Mouse (Mus musculus) CH12.LX (cell line): ENCODE data around the gene Arpp19. TPM values are rescaled to one million over a fixed set of nuclear protein-coding genes. Genes with fewer than 3 reads are reported as not detected.

ENCODE experiments used
- DNase-seq: peaks from one replicate; pipeline ENCODE4 v3.0.0-alpha.2; 2013; ENCODE audit errors: extremely low read depth
- H3K27ac ChIP-seq: 2 replicates; pipeline ENCODE4 v1.5.1; 2012; ENCODE audit warnings: low read depth, mild to moderate bottlenecking, control low read depth, moderate library complexity; ENCODE audit not compliant: insufficient read depth
- H3K27me3 ChIP-seq: replicated peaks from 2 replicates; pipeline ENCODE3; 2012; ENCODE audit warnings: inconsistent platforms
- H3K36me3 ChIP-seq, 2 experiments: replicated peaks in 1 of 2; 2 replicates each; pipeline versions ENCODE3 to v1.6.1; 2012; ENCODE audit warnings: inconsistent platforms in 1 of 2, low read length in 1 of 2, mild to moderate bottlenecking in 1 of 2, mixed read lengths in 1 of 2, moderate library complexity in 1 of 2; ENCODE audit not compliant: control insufficient read depth in 1 of 2, insufficient read depth in 1 of 2
- H3K4me1 ChIP-seq, 2 experiments: 2 replicates each; pipeline ENCODE4 v1.6.1; 2012; ENCODE audit warnings: inconsistent platforms in 1 of 2, moderate library complexity in 1 of 2; ENCODE audit not compliant: insufficient read depth in 2 of 2, control insufficient read depth in 1 of 2
- H3K4me2 ChIP-seq: 2 replicates; pipeline ENCODE4 v1.6.1; 2012; ENCODE audit warnings: low read depth, mild to moderate bottlenecking, control low read depth; ENCODE audit not compliant: poor library complexity, insufficient read depth, severe bottlenecking
- H3K4me3 ChIP-seq, 3 experiments: fragments of 150-350 bp in 1 of 3; sonication (generic) in 1 of 3; replicated peaks in 1 of 3; 2 replicates each; pipeline versions ENCODE3 to v1.5.1; 2011 to 2012; ENCODE audit warnings: low read depth in 2 of 3, low read length in 2 of 3, mild to moderate bottlenecking in 2 of 3, moderate library complexity in 2 of 3, control low read depth in 1 of 3, improper control_type of control experiment in 1 of 3, inconsistent platforms in 1 of 3, mixed read lengths in 1 of 3; ENCODE audit not compliant: poor library complexity in 1 of 3
- H3K79me2 ChIP-seq: replicated peaks from 2 replicates; pipeline ENCODE4 v1.6.1; 2012; ENCODE audit warnings: mild to moderate bottlenecking, moderate library complexity; ENCODE audit not compliant: control insufficient read depth, poor library complexity, insufficient read depth, severe bottlenecking; ENCODE audit errors: extremely low read depth
- H3K9ac ChIP-seq: 2 replicates; pipeline ENCODE4 v1.6.1; 2012; ENCODE audit warnings: low read depth, mild to moderate bottlenecking, control low read depth, moderate library complexity; ENCODE audit not compliant: insufficient read depth
- H3K9me3 ChIP-seq: replicated peaks from 2 replicates; pipeline ENCODE3; 2012; ENCODE audit warnings: low read length, inconsistent platforms, mixed read lengths
- CHD1 ChIP-seq: IDR thresholded peaks from 2 replicates; pipeline ENCODE4 v1.6.1; 2012; ENCODE audit warnings: low read depth, low read length, improper control_type of control experiment, inconsistent platforms
- CTCF ChIP-seq, 2 experiments: IDR thresholded peaks in 1 of 2; conservative IDR thresholded peaks in 1 of 2; 2 replicates each; pipeline ENCODE4 v1.5.1; 2011 to 2012; ENCODE audit warnings: low read depth in 2 of 2, low read length in 2 of 2, improper control_type of control experiment in 1 of 2, inconsistent platforms in 1 of 2, mild to moderate bottlenecking in 1 of 2, moderate library complexity in 1 of 2
- E2F4 ChIP-seq: IDR thresholded peaks from 2 replicates; pipeline ENCODE4 v1.6.1; 2011; ENCODE audit warnings: low read depth, low read length, improper control_type of control experiment; ENCODE audit not compliant: insufficient replicate concordance
- EP300 ChIP-seq: IDR thresholded peaks from 2 replicates; pipeline ENCODE4 v1.6.1; 2011; ENCODE audit warnings: low read length, improper control_type of control experiment
- HCFC1 ChIP-seq: IDR thresholded peaks from 2 replicates; pipeline ENCODE4 v1.6.1; 2012; ENCODE audit warnings: low read depth, mild to moderate bottlenecking, inconsistent platforms, low read length, improper control_type of control experiment
- IRF4 ChIP-seq: IDR thresholded peaks from 2 replicates; pipeline ENCODE4 v1.6.1; 2014; ENCODE audit warnings: low read depth, mild to moderate bottlenecking, inconsistent platforms, low read length, improper control_type of control experiment
- JUND ChIP-seq: conservative IDR thresholded peaks from 2 replicates; pipeline ENCODE4 v1.6.1; 2011; ENCODE audit warnings: low read depth, low read length, improper control_type of control experiment
- KAT2A ChIP-seq: IDR thresholded peaks from 2 replicates; pipeline ENCODE4 v1.6.1; 2012; ENCODE audit warnings: low read length, improper control_type of control experiment, inconsistent platforms; ENCODE audit not compliant: insufficient replicate concordance
- MYC ChIP-seq: IDR thresholded peaks from 2 replicates; pipeline ENCODE4 v1.6.1; 2011; ENCODE audit warnings: low read depth, mild to moderate bottlenecking, improper control_type of control experiment, low read length
- NELFE ChIP-seq: IDR thresholded peaks from 2 replicates; pipeline ENCODE4 v1.6.1; 2011; ENCODE audit warnings: low read depth, low read length, improper control_type of control experiment
- PAX5 ChIP-seq: IDR thresholded peaks from 2 replicates; pipeline ENCODE4 v1.6.1; 2012; ENCODE audit warnings: low read length, inconsistent platforms, mixed read lengths
- POLR2A ChIP-seq: IDR thresholded peaks from 2 replicates; pipeline ENCODE4 v1.6.1; 2011; ENCODE audit warnings: low read depth, mild to moderate bottlenecking, improper control_type of control experiment, low read length
- POLR2AphosphoS2 ChIP-seq: IDR thresholded peaks from 2 replicates; pipeline ENCODE4 v1.6.1; 2011; ENCODE audit warnings: low read depth, low read length, improper control_type of control experiment
- RAD21 ChIP-seq: IDR thresholded peaks from 2 replicates; pipeline ENCODE4 v1.6.1; 2011; ENCODE audit warnings: low read depth, mild to moderate bottlenecking, low read length, improper control_type of control experiment, moderate library complexity
- RCOR1 ChIP-seq: conservative IDR thresholded peaks from 2 replicates; pipeline ENCODE4 v1.6.1; 2012; ENCODE audit warnings: low read depth, mild to moderate bottlenecking, inconsistent platforms, low read length, improper control_type of control experiment
- SIN3A ChIP-seq: IDR thresholded peaks from 2 replicates; pipeline ENCODE4 v1.6.1; 2012; ENCODE audit warnings: low read length, improper control_type of control experiment, inconsistent platforms
- SMC3 ChIP-seq: IDR thresholded peaks from 2 replicates; pipeline ENCODE4 v1.6.1; 2011; ENCODE audit warnings: low read depth, low read length, improper control_type of control experiment
- TCF12 ChIP-seq: IDR thresholded peaks from 2 replicates; pipeline ENCODE4 v1.6.1; 2014; ENCODE audit warnings: low read depth, mild to moderate bottlenecking, inconsistent platforms, low read length, improper control_type of control experiment
- UBTF ChIP-seq: IDR thresholded peaks from 2 replicates; pipeline ENCODE4 v1.6.1; 2012; ENCODE audit warnings: low read depth, mild to moderate bottlenecking, inconsistent platforms, low read length, improper control_type of control experiment, moderate library complexity
- ZKSCAN1 ChIP-seq: IDR thresholded peaks from 2 replicates; pipeline ENCODE4 v1.6.1; 2012; ENCODE audit warnings: low read depth, inconsistent platforms, low read length, improper control_type of control experiment, borderline replicate concordance
- dilution Hi-C: fragments of 300-500 bp; cut with MboI; formaldehyde crosslinking; loops from 2 replicates; pipeline ENCODE4 v1.14.3; 2020; ENCODE audit warnings: low sequenced_read_pairs; ENCODE audit not compliant: extremely low pct_unique_long_range_greater_than_20kb, extremely low pct_ligation_motif_present
- in situ Hi-C: fragments of 300-500 bp; cut with MboI; formaldehyde crosslinking; loops from 3 replicates; pipeline ENCODE4 v1.14.3; 2019; ENCODE audit warnings: low sequenced_read_pairs, low pct_ligation_motif_present, low pct_unique_long_range_greater_than_20kb, mixed read lengths
- polyA plus RNA-seq: library from polyadenylated mRNA; unstranded; fragments of >175 nt; gene quantifications from 2 replicates; pipeline ENCODE4 v1.2.1, GENCODE M21; 2012; ENCODE audit warnings: low read depth; ENCODE audit not compliant: insufficient read length
- total RNA-seq, 2 experiments: library from RNA; depleted of rRNA; stranded (reverse); fragments of 300-350 nt in 1 of 2; fragments of >200 nt in 1 of 2; gene quantifications; 2 replicates each; pipeline ENCODE4 v1.2.3; 2012 to 2014

Gene Arpp19
- total and polyA plus RNA-seq, 3 experiments, result 194 to 479 (median 244) TPM

DNA sequence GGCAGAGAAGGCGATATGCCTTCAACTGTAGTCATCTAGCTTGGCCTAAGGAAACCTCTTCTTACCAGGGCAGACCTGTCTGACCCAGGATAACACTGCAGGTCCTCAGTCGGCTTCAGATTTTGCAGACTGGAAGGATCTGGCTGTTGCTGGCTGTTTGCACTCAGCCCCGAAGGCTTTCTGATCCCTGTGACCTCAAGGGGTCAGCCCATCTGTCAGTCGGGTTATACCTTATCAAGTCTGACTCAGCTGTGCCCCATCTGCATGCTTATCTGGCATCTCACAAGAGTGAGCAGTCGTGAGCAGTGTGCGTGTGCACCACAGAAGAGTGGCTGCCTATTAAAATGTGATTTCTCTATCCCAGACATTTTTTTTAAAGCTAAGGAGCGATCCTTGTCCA lies 13.3 kb upstream of the Arpp19 start:
- Histone ChIP-seq H3K27me3 (no peaks in the 10 kb centered on the region), H3K9ac (no peak overlapping the region), H3K4me1 (peaks cover 10 to 47% of the 10 kb centered on the region in 2 experiments; a peak in 3 of 4 replicates), H3K79me2 (no peaks in the 10 kb centered on the region), H3K9me3 (no peaks in the 10 kb centered on the region), H3K4me2 (no peak overlapping the region), H3K4me3 (no peak overlapping the region), H3K36me3 (peaks cover 25 to 35% of the 10 kb centered on the region in 2 experiments), H3K27ac (no peak overlapping the region)
- no peak for TF ChIP-seq RCOR1
- no peak for TF ChIP-seq NELFE
- dilution Hi-C loops, result no loop called here
- in situ Hi-C loops, result loop anchor here (10.0 kb wide), 1 partner anchor 119 kb away; no protein-coding TSS in a partner anchor
- no peak for DNase-seq

DNA sequence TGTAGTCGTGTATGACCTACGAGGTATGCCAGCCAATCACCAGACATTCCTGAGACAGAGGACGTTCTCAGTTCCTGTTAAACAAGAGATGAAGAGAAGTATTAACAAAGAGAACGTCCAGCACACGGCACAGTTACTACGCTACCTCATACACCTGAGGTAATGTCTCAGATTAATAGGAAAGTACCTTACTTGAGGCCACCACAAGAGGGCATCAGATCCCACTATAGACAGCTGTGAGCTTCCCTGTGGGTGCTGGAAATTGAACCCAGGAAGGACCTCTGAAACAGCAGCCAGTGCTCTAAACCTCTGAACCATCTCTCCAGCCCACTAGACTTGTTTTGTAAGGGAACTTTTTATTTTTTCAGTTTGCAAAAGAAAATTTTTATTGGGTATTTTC lies 11.7 kb upstream of the Arpp19 start:
- TF ChIP-seq CTCF (conservative IDR thresholded peaks at IDR 0.05 in 1 of 2, IDR thresholded peaks at IDR 0.05 in 1 of 2; ENCODE audit: low read depth in 2 of 2, low read length in 2 of 2) (peak; percentile 39 to 61; a peak in 3 of 4 replicates), HCFC1 (no peak), RAD21 (peak; percentile 39), SMC3 (peak; percentile 52)
- peaks cover 10 to 34% of the 10 kb centered on the region in 2 experiments; a peak in 3 of 4 replicates for H3K4me1 ChIP-seq
- in situ Hi-C loops, result loop anchor here (10.0 kb wide), 1 partner anchor 121 kb away; no protein-coding TSS in a partner anchor

DNA sequence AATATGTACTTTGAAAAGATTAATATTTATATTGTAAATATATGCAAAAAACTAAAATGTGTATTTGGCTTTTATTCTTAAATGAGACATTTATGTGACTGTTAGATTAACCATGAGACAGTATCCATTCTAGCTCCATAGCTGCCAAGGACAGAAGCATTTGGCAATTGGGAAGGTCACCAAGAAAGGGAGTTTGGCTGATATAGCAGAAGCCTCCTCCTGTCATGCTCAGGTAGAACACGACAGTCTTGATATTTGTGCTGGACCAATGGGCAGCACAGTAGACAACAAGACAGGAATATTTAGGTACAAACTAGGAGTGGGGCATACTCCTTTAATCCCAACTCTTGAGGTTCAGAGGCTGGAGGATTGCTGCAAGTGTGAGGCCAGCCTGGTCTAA lies 5.0 kb upstream of the Arpp19 start:
- no peak for DNase-seq
- in situ Hi-C loops, result no loop called here
- Histone ChIP-seq H3K36me3 (peaks cover 11 to 25% of the 10 kb centered on the region in 2 experiments), H3K27me3 (no peaks in the 10 kb centered on the region), H3K9me3 (no peaks in the 10 kb centered on the region), H3K4me1 (peaks cover 0 to 9% of the 10 kb centered on the region in 2 experiments; a peak in 2 of 4 replicates), H3K79me2 (0 out of 2 replicates have a peak, but pooled peaks cover 3% of the 10 kb centered on the region), H3K4me2 (no peak overlapping the region), H3K27ac (no peak overlapping the region), H3K4me3 (no peak overlapping the region), H3K9ac (no peak overlapping the region)
- TF ChIP-seq CHD1 (no peak), UBTF (no peak), SMC3 (no peak), POLR2AphosphoS2 (no peak), PAX5 (no peak), EP300 (no peak), POLR2A (no peak), E2F4 (no peak), JUND (no peak), RCOR1 (no peak), ZKSCAN1 (no peak), KAT2A (no peak), IRF4 (no peak), TCF12 (no peak), SIN3A (no peak), MYC (no peak), HCFC1 (no peak), CTCF (conservative IDR thresholded peaks at IDR 0.05 in 1 of 2, IDR thresholded peaks at IDR 0.05 in 1 of 2; ENCODE audit: low read depth in 2 of 2, low read length in 2 of 2) (no peak)
- dilution Hi-C loops, result no loop called here

More for the DNA sequence above, 11.7 kb upstream of the Arpp19 start:
- dilution Hi-C loops, result no loop called here
- peaks cover 15 to 30% of the 10 kb centered on the region in 2 experiments for H3K36me3 ChIP-seq
- no peak overlapping the region for H3K4me3 ChIP-seq
- H3K4me2 ChIP-seq, result no peak overlapping the region
- H3K79me2 ChIP-seq, result no peaks in the 10 kb centered on the region
- no peaks in the 10 kb centered on the region for H3K9me3 ChIP-seq
- peak; percentile 43 for DNase-seq
- no peaks in the 10 kb centered on the region for H3K27me3 ChIP-seq
- H3K9ac ChIP-seq, result no peak overlapping the region
- no peak overlapping the region for H3K27ac ChIP-seq
